Mouse (Mus musculus): ENCODE results near the gene 4931414P19Rik. TPM values are rescaled to one million over a fixed set of nuclear protein-coding genes. Genes with fewer than 3 reads are reported as not detected.

The 4931414P19Rik gene
- polyA plus RNA-seq, 1 experiment from 2014 or later = 3.1 TPM

- no peak for ATAC-seq (ENCODE audit: low FRiP score)
- no peak for DNase-seq (ENCODE audit: low spot score)
- Histone ChIP-seq H3K4me1 (replicated peaks; ENCODE audit: control insufficient read depth, insufficient read depth, low read length) (peaks cover 12% of the 10 kb centered on the region), H3K9ac (no peak overlapping the region), H3K9me3 (ENCODE audit: control insufficient read depth, low read length) (no peaks in the 10 kb centered on the region), H3K4me3 (replicated peaks; ENCODE audit: low read length) (no peak overlapping the region), H3K27me3 (ENCODE audit: control insufficient read depth, insufficient read depth, low read length) (no peaks in the 10 kb centered on the region), H3K4me2 (replicated peaks) (no peak overlapping the region), H3K36me3 (replicated peaks; ENCODE audit: control insufficient read depth, insufficient read depth) (peaks cover 72% of the 10 kb centered on the region), H3K27ac (no peak overlapping the region)
- 85% methylated on average over 2 of the region's 2 CpGs for WGBS
Observed at GRCm38 (mm10) chr14:54643011-54643410, 37.2 kb upstream of the 4931414P19Rik start.

- ATAC-seq (ENCODE audit: low FRiP score) = no peak
- Histone ChIP-seq H3K36me3 (replicated peaks; ENCODE audit: control insufficient read depth, insufficient read depth) (peaks cover 72% of the 10 kb centered on the region), H3K4me1 (replicated peaks; ENCODE audit: control insufficient read depth, insufficient read depth, low read length) (peaks cover 12% of the 10 kb centered on the region), H3K4me3 (replicated peaks; ENCODE audit: low read length) (no peak overlapping the region), H3K27ac (no peak overlapping the region), H3K4me2 (replicated peaks) (no peak overlapping the region), H3K9me3 (ENCODE audit: control insufficient read depth, low read length) (no peaks in the 10 kb centered on the region), H3K9ac (no peak overlapping the region), H3K27me3 (ENCODE audit: control insufficient read depth, insufficient read depth, low read length) (no peaks in the 10 kb centered on the region)
- DNase-seq (ENCODE audit: low spot score) = no peak
- 79% methylated on average over 25 of the region's 25 CpGs for WGBS
Observed at GRCm38 (mm10) chr14:54642224-54642944, 36.6 kb upstream of the 4931414P19Rik start.

- peak; percentile 93 for DNase-seq (ENCODE audit: low spot score)
- H3K4me2 ChIP-seq (replicated peaks) = peak within 1 kb of the TSS; percentile 61
- peak within 1 kb of the TSS; percentile 74 for H3K27ac ChIP-seq
- peak within 1 kb of the TSS; percentile 81 for H3K4me3 ChIP-seq (replicated peaks; ENCODE audit: low read length)
- H3K4me1 ChIP-seq (replicated peaks; ENCODE audit: control insufficient read depth, insufficient read depth, low read length) = peaks cover 12% of the 10 kb centered on the region
- peak within 1 kb of the TSS; percentile 97 for H3K9ac ChIP-seq
- no peaks in the 10 kb centered on the region for H3K9me3 ChIP-seq (ENCODE audit: control insufficient read depth, low read length)
- peaks cover 72% of the 10 kb centered on the region for H3K36me3 ChIP-seq (replicated peaks; ENCODE audit: control insufficient read depth, insufficient read depth)
- WGBS = 0% methylated on average over 51 of the region's 52 CpGs
- peak; percentile 92 for ATAC-seq (ENCODE audit: low FRiP score)
- H3K27me3 ChIP-seq (ENCODE audit: control insufficient read depth, insufficient read depth, low read length) = no peaks in the 10 kb centered on the region
Observed at GRCm38 (mm10) chr14:54641305-54641969, 35.6 kb upstream of the 4931414P19Rik start, which contains the start of gene Cdh24. Gene Cdh24, minus strand, starts transcription at chr14:54641364.

- peaks cover 72% of the 10 kb centered on the region for H3K36me3 ChIP-seq (replicated peaks; ENCODE audit: control insufficient read depth, insufficient read depth)
Observed at GRCm38 (mm10) chr14:54640946-54641304, 35.1 kb upstream of the 4931414P19Rik start, which contains the start of gene Gm17606. Gene Gm17606, plus strand, starts transcription at chr14:54640952.

GRCm38 (mm10) chr14:54640121-54640520 lies 34.3 kb upstream of the 4931414P19Rik start:
- H3K4me3 ChIP-seq (replicated peaks; ENCODE audit: low read length) = peak overlapping the region; percentile 81
- peaks cover 69% of the 10 kb centered on the region for H3K36me3 ChIP-seq (replicated peaks; ENCODE audit: control insufficient read depth, insufficient read depth)
- 18% methylated on average over 4 of the region's 4 CpGs for WGBS
- DNase-seq (ENCODE audit: low spot score) = no peak
- ATAC-seq (ENCODE audit: low FRiP score) = no peak
- H3K4me1 ChIP-seq (replicated peaks; ENCODE audit: control insufficient read depth, insufficient read depth, low read length) = peaks cover 12% of the 10 kb centered on the region
- H3K4me2 ChIP-seq (replicated peaks) = peak overlapping the region; percentile 61
- no peaks in the 10 kb centered on the region for H3K27me3 ChIP-seq (ENCODE audit: control insufficient read depth, insufficient read depth, low read length)
- H3K9me3 ChIP-seq (ENCODE audit: control insufficient read depth, low read length) = no peaks in the 10 kb centered on the region
- H3K9ac ChIP-seq = peak overlapping the region; percentile 97
- no peak overlapping the region for H3K27ac ChIP-seq

More at GRCm38 (mm10) chr14:54640946-54641304, 35.1 kb upstream of the 4931414P19Rik start, which contains the start of gene Gm17606:
- Histone ChIP-seq H3K27ac (peak within 1 kb of the TSS; percentile 74), H3K27me3 (ENCODE audit: control insufficient read depth, insufficient read depth, low read length) (no peaks in the 10 kb centered on the region), H3K4me3 (replicated peaks; ENCODE audit: low read length) (peak within 1 kb of the TSS; percentile 81), H3K9me3 (ENCODE audit: control insufficient read depth, low read length) (no peaks in the 10 kb centered on the region), H3K9ac (peak within 1 kb of the TSS; percentile 97), H3K4me1 (replicated peaks; ENCODE audit: control insufficient read depth, insufficient read depth, low read length) (peaks cover 12% of the 10 kb centered on the region), H3K4me2 (replicated peaks) (peak within 1 kb of the TSS; percentile 61)
- ATAC-seq (ENCODE audit: low FRiP score) (no peak; the same call in 1 of the 2 replicates), DNase-seq (ENCODE audit: low spot score) (peak; percentile 28)
- WGBS = under 1% methylated on average over 19 of the region's 28 CpGs

- Histone ChIP-seq H3K4me1 (replicated peaks; ENCODE audit: control insufficient read depth, insufficient read depth, low read length) (peaks cover 12% of the 10 kb centered on the region), H3K36me3 (replicated peaks; ENCODE audit: control insufficient read depth, insufficient read depth) (peaks cover 67% of the 10 kb centered on the region), H3K27me3 (ENCODE audit: control insufficient read depth, insufficient read depth, low read length) (no peaks in the 10 kb centered on the region), H3K9ac (no peak overlapping the region), H3K4me2 (replicated peaks) (no peak overlapping the region), H3K27ac (no peak overlapping the region), H3K4me3 (replicated peaks; ENCODE audit: low read length) (no peak overlapping the region), H3K9me3 (ENCODE audit: control insufficient read depth, low read length) (no peaks in the 10 kb centered on the region)
- 76% methylated on average over 5 of the region's 5 CpGs for WGBS
- ATAC-seq (ENCODE audit: low FRiP score) (no peak), DNase-seq (ENCODE audit: low spot score) (no peak)
Observed at GRCm38 (mm10) chr14:54638210-54638609, 32.4 kb upstream of the 4931414P19Rik start.

- H3K27me3 ChIP-seq (ENCODE audit: control insufficient read depth, insufficient read depth, low read length) = no peaks in the 10 kb centered on the region
- H3K4me3 ChIP-seq (replicated peaks; ENCODE audit: low read length) = no peak overlapping the region
- no peak for ATAC-seq (ENCODE audit: low FRiP score)
- DNase-seq (ENCODE audit: low spot score) = peak; percentile 49
- no peak overlapping the region for H3K27ac ChIP-seq
- H3K4me2 ChIP-seq (replicated peaks) = no peak overlapping the region
- H3K9ac ChIP-seq = no peak overlapping the region
- no peaks in the 10 kb centered on the region for H3K9me3 ChIP-seq (ENCODE audit: control insufficient read depth, low read length)
- H3K4me1 ChIP-seq (replicated peaks; ENCODE audit: control insufficient read depth, insufficient read depth, low read length) = peaks cover 12% of the 10 kb centered on the region
- WGBS = 49% methylated on average over 8 of the region's 8 CpGs
- peaks cover 68% of the 10 kb centered on the region for H3K36me3 ChIP-seq (replicated peaks; ENCODE audit: control insufficient read depth, insufficient read depth)
Observed at GRCm38 (mm10) chr14:54636954-54637353, 31.2 kb upstream of the 4931414P19Rik start.

GRCm38 (mm10) chr14:54634182-54634581 lies 28.4 kb upstream of the 4931414P19Rik start:
- WGBS = 79% methylated on average over 4 of the region's 4 CpGs
- H3K4me3 ChIP-seq (replicated peaks; ENCODE audit: low read length) = no peak overlapping the region
- H3K4me2 ChIP-seq (replicated peaks) = no peak overlapping the region
- no peak overlapping the region for H3K9ac ChIP-seq
- DNase-seq (ENCODE audit: low spot score) (no peak), ATAC-seq (ENCODE audit: low FRiP score) (no peak)
- no peaks in the 10 kb centered on the region for H3K9me3 ChIP-seq (ENCODE audit: control insufficient read depth, low read length)
- H3K27me3 ChIP-seq (ENCODE audit: control insufficient read depth, insufficient read depth, low read length) = no peaks in the 10 kb centered on the region
- peaks cover 1% of the 10 kb centered on the region; the same call in 1 of the 2 replicates for H3K4me1 ChIP-seq (replicated peaks; ENCODE audit: control insufficient read depth, insufficient read depth, low read length)
- H3K36me3 ChIP-seq (replicated peaks; ENCODE audit: control insufficient read depth, insufficient read depth) = peaks cover 90% of the 10 kb centered on the region
- H3K27ac ChIP-seq = no peak overlapping the region

GRCm38 (mm10) chr14:54632252-54632651 lies 26.5 kb upstream of the 4931414P19Rik start:
- Histone ChIP-seq H3K4me1 (replicated peaks; ENCODE audit: control insufficient read depth, insufficient read depth, low read length) (no peaks in the 10 kb centered on the region), H3K4me3 (replicated peaks; ENCODE audit: low read length) (no peak overlapping the region), H3K9me3 (ENCODE audit: control insufficient read depth, low read length) (no peaks in the 10 kb centered on the region), H3K9ac (no peak overlapping the region), H3K36me3 (replicated peaks; ENCODE audit: control insufficient read depth, insufficient read depth) (peaks cover 73% of the 10 kb centered on the region), H3K27me3 (ENCODE audit: control insufficient read depth, insufficient read depth, low read length) (no peaks in the 10 kb centered on the region), H3K4me2 (replicated peaks) (no peak overlapping the region), H3K27ac (no peak overlapping the region)
- DNase-seq (ENCODE audit: low spot score) (no peak), ATAC-seq (ENCODE audit: low FRiP score) (no peak)
- WGBS = 91% methylated on average over 37 of the region's 37 CpGs

Data from hindbrain, embryonic 14.5 days (tissue).